Mouse (Mus musculus): ENCODE results near the gene BC052040. TPM values are rescaled to one million over a fixed set of nuclear protein-coding genes. Genes with fewer than 3 reads are reported as not detected.

BC052040 gene
- total RNA-seq, 2 experiments from 2014 or later = 6.5 to 8.2 TPM

GRCm38 (mm10) chr2:115694386-115694785 lies 112.9 kb downstream of the BC052040 start:
- DNase-seq (ENCODE audit: low spot score in 2 of 2) = no peak

DNA sequence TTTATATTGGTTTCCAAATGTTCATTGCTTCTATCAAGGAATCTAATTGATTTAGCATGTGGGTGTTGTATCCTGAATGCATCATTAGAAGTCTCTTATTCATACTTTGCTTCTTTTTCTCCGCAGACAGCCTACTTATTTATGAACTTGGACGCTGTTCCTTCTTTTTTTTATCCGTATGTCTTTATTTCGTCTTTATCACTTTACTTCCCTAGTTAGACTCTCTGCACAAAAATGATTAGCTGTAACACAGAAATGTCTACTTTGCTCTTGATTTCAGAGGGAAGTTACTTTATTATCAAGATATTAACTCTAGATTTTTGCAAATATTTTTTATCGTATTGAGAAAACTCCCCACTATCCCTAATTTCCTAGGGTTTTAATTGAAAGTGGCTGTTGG lies 117.5 kb downstream of the BC052040 start:
- no peak for DNase-seq (ENCODE audit: low spot score in 2 of 2)

DNA sequence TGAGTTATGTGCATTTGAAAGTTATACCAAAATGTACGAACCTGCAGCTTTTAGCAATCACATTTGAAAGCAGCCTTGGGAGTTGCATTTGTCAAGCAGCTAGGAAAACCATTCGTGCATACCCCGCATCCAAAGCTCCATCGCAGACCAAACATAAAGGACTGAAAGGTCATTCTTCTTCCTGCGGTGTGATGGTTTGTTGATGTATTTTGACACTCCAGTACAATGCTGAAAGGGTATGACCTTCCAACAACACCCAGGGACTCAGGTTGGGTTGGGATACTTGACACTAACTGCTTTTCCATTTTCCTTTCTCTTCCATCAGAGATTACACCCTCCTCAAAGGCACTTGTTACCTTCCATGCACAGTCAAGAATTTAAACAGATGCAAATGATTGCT lies 121.1 kb downstream of the BC052040 start:
- no peak for DNase-seq (ENCODE audit: low spot score in 2 of 2)

DNA sequence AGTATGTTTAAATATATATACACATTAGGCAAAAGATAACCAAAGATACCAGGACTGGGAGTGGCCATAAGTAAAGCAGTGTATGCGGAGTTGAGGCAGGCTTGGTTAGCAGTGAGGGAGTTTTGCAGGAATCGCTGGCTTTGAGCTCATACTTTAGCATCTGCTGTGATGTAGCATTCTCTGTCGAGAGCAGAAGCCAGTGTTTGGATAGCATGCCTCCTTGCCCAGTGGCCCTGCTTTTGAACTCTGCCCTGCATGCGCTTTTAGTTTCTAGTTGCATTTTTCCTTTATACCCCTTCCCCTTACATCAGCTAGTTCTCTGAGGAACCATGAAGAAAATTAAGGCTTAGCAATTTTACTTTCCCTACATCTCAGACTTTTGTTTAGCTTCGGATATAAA lies 136.0 kb downstream of the BC052040 start:
- DNase-seq (ENCODE audit: low spot score in 2 of 2) = no peak

DNA sequence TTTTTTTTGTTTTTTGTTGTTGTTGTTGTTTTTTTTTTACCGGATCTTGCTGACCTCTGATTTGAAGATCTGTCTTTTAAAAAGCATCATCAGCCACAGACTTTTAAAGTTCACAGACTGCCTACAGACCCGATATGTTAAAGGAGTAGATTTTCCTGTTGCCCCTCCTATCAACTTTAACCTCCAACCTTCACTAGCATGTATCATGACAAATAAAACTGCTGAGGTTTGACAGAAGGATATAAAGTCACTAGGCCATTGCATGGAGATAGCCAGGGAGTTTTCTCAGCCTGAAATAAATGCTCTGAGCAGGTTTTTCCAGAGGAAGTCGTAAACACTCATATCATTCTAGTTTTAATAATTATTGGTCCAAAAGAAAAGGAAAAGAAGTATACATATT lies 136.5 kb downstream of the BC052040 start:
- DNase-seq (ENCODE audit: low spot score in 2 of 2) = no peak

DNA sequence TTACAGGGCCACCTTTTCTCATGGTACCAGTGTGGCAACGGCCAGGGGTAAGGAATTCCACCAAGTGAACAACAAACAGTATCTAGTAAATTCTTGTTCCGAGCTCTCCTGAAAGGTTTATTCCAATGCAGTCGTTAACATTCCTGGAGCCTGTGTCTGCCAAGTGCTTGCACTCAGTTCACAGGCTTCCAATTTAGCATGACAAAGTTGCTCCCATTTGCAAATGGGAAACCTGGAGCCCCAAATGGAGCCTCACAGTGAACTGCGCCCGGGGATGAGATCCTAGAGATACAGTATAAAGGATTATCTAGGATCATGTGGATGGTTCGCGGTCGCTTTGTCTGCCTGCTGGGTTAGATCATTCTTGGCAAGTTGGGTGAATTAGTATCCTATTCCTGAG lies 141.9 kb downstream of the BC052040 start:
- no peak for DNase-seq (ENCODE audit: low spot score in 2 of 2)

GRCm38 (mm10) chr2:115724216-115724615 lies 142.7 kb downstream of the BC052040 start:
- no peak for DNase-seq (ENCODE audit: low spot score in 2 of 2)

GRCm38 (mm10) chr2:115724726-115725125 lies 143.2 kb downstream of the BC052040 start:
- DNase-seq (ENCODE audit: low spot score in 2 of 2) = no peak

GRCm38 (mm10) chr2:115725503-115725902 lies 144.0 kb downstream of the BC052040 start:
- DNase-seq (ENCODE audit: low spot score in 2 of 2) = no peak

GRCm38 (mm10) chr2:115725926-115726325 lies 144.4 kb downstream of the BC052040 start:
- DNase-seq (ENCODE audit: low spot score in 2 of 2) = no peak

GRCm38 (mm10) chr2:115726806-115727205 lies 145.3 kb downstream of the BC052040 start:
- DNase-seq (ENCODE audit: low spot score in 2 of 2) = no peak

GRCm38 (mm10) chr2:115728627-115729026 lies 147.1 kb downstream of the BC052040 start:
- no peak for DNase-seq (ENCODE audit: low spot score in 2 of 2)

DNA sequence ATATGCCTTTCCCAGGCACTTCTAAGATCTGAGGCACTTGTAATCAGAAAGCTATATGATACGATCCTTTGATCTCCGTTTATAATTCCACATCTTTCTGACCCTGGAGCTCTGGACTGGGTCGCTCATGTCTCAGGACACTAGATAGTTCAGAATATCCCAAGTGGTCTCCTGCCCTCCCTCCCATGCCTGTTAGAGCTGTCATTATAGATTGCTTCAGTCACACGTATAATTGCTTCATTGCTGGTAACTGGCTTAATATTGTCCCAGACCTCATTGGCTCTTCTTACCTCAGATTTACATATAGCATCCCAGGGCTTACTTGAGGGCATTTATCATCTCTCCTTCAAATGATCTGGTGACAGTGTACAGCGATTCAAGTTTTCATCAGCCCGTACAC lies 149.0 kb downstream of the BC052040 start:
- DNase-seq (ENCODE audit: low spot score in 2 of 2) = no peak

DNA sequence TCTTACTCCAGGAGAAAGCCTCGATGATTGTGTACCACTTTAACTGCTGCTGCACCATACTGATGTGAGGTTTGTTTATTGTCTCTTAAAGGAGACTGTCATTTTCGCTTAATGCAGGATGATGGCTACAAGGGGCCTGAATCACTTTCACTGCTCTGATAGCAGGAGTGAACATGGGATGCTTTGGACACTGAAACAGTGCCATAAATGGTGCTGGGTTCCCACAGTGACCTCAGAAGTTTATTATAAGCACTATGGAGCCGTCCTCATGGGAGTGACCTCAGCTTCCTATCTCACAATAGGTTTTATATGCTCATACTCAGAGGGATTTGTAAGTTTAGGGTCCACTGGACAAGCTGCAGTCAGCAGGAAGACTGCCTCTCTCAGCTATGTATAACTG lies 149.7 kb downstream of the BC052040 start:
- no peak for DNase-seq (ENCODE audit: low spot score in 2 of 2)

DNA sequence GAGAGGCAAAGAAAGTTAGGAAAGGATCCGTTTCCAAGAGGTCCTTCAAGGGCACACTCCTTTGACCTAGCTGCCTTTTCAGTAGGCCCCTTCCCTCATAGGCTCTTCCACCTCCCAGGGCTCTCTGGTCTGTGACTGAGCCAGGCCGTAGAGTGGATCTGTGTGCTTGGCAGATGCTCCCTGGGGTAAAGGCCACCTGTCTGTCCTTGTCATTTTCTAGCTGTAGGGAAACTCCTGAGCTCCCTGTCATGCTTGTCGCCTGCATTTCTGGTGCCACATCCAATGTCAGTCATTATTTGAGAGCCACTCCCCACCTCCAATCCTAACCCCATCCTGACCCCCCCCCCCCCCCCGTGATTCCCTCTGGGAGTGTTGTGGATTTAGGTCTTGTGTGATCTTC lies 151.1 kb downstream of the BC052040 start:
- no peak for DNase-seq (ENCODE audit: low spot score in 2 of 2)

DNA sequence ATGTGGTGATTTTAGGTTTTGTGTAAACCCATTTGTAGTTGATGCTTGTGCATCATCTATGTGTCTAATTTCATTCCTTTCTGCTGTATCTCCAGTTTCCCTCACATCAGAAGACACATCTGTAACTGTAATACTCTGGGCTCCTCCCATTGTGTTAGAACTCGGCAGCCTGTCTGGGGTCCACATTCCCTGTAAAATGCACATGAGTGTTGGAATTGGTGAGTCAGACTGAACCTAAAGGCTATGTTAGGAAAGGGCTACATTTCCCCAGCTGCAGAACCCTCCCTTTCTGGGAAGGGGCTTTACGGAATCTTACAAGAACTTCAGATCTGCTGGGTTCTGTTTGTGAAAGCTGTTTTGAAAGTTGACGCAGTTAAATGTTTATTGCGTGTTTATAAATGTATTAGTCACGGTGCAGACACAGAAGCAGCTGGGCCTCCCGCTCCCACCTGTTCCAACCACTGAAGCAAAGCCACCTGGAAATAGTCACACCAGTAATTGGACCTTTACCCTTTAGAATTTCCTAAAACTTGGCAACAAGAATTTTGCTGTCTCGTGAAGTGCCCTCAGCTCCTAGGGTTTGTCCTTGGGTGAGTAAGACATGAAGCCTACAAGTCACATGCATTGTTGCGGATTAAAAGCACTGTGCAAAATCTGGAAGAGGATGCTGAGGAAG lies 151.6 kb downstream of the BC052040 start:
- DNase-seq (ENCODE audit: low spot score in 2 of 2) = no peak

GRCm38 (mm10) chr2:115734850-115735249 lies 153.3 kb downstream of the BC052040 start:
- DNase-seq (ENCODE audit: low spot score in 2 of 2) = no peak

- no peak for DNase-seq (ENCODE audit: low spot score in 2 of 2)
Observed at GRCm38 (mm10) chr2:115736416-115736815, 154.9 kb downstream of the BC052040 start.

- no peak for DNase-seq (ENCODE audit: low spot score in 2 of 2)
Observed at GRCm38 (mm10) chr2:115737966-115738365, 156.4 kb downstream of the BC052040 start.

- peak in 1 of 2 experiments; percentile 43 for DNase-seq (ENCODE audit: low spot score in 2 of 2)
Observed at GRCm38 (mm10) chr2:115742061-115742460, 160.5 kb downstream of the BC052040 start.

GRCm38 (mm10) chr2:115747639-115748038 lies 166.1 kb downstream of the BC052040 start:
- DNase-seq (ENCODE audit: low spot score in 2 of 2) = no peak

- DNase-seq (ENCODE audit: low spot score in 2 of 2) = no peak
Observed at GRCm38 (mm10) chr2:115751177-115751576, 169.7 kb downstream of the BC052040 start.

- DNase-seq (ENCODE audit: low spot score in 2 of 2) = no peak
Observed at GRCm38 (mm10) chr2:115757685-115758084, 176.2 kb downstream of the BC052040 start.

DNA sequence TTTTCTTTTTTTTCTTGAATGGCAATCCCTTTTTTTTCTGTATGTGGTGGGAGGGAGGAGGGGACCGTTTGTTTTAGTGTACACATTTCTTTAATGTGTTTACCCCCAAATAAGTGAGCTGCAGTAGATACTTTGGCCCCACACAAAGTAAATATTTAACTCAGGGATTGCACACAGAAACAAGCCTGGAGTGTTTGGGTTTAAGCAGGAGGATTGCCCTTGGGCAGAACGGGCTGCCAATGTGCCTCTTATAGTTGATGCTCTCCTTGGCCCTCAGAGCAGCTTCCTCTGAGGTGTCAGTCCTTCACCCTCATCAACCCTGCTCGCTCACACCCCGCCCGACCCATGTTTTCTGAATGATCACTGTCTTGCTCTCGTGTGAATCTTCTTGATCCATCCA lies 177.0 kb downstream of the BC052040 start:
- DNase-seq (ENCODE audit: low spot score in 2 of 2) = no peak
